Mouse (Mus musculus): ENCODE data around the gene Pitpnm3. TPM values are rescaled to one million over a fixed set of nuclear protein-coding genes. Genes with fewer than 3 reads are reported as not detected.

Pitpnm3 gene
- polyA plus RNA-seq, 1 experiment = not detected

DNA sequence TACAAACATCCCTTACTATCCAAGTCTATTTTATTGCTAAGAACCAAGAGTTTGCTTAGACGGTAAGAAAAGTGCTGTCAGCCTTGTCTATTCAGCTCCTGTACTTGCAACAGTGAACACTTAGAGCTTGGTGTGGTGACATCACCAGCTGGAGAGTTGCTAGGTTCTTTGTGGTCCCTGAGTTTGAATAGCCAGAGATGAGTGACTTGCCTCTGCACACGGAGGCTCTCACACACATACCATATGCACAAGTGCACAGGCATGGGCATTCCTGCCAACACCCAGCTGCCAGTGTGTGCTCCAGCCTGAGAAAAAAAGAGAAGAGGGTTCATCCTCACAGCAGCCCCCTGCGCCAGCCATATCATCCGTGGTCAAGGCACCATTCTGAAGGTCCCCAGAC is 12.0 kb downstream of the Pitpnm3 start:
- TF ChIP-seq GATA1 (IDR thresholded peaks at IDR 0.05; ENCODE audit: low read length) = no peak

DNA sequence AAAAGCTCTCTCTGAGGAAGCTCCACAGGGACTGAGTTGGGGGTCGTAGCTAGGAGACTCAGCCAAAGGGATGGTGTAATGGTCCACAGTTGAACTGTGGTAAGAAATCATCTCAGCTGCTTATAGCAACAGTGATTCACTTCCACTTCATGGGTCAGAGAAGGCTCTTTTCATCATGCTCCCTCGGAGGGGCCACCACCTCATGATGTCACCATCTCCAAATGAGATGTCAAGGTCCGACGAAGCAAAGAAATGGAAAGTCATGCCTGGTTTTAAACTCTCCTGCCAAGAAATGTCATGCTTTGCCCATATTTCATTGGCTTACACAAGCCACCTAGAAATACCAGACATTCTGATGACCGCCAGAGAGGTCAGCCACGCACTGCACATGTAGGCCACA is 15.2 kb downstream of the Pitpnm3 start:
- no peak for TF ChIP-seq GATA1 (IDR thresholded peaks at IDR 0.05; ENCODE audit: low read length)

DNA sequence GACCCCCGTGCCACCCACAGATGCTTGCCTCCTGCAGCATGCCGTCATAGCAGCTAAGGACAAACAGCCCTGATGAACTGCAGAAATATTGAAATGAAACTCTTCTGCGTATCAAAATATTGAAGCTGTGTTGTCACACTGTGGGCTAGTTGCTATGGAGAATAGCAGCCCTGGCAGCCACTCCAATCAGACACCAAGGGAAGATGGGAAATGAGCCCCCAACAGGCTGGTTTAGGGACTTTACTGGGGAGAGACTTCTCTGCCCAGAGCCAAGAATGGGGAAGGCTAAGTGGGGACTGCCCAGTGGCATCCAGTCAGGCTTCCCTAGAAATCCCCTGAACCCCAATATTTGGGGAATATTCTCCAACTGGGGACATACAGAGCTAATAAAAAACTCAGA is 16.9 kb downstream of the Pitpnm3 start:
- no peak for TF ChIP-seq GATA1 (IDR thresholded peaks at IDR 0.05; ENCODE audit: low read length)

DNA sequence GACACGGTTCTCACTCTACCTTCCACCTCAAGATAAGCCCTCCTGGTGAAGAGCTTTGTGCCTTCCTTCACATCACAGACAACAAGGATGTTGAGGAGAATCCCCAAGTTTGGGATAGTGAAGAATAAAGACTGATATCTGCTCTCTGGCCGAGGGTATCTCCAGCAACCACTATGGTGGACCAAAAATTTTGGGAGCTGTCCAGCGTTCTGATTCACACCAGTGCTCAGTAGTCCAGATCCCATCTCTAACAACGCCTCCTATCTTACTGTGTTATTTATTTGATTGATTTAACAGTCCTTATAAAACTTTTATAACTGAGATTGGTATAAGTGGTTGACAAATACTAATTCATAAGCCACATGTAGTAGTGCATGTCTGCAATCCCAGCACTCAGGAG is 22.3 kb downstream of the Pitpnm3 start:
- TF ChIP-seq GATA1 (IDR thresholded peaks at IDR 0.05; ENCODE audit: low read length) = no peak

DNA sequence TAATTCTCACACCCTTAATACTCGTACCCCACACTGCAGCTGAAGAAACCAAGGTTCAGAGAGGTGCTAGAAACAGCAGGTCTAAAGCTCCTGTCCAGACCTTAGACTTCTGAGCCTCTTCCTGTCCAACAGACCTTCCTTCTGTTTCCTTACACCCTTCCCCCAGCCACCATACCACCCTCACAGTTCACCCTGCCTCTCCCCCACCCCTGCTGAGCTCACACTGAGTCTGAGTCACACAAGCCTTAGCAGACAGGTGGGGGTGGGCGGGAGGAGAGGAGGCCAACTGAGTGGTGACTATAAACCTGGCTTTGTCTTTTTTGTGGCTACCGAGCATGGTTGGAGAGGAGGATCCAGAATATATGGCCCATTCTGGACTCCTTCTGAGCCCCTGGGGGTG is 24.9 kb downstream of the Pitpnm3 start:
- TF ChIP-seq GATA1 (IDR thresholded peaks at IDR 0.05; ENCODE audit: low read length) = no peak

DNA sequence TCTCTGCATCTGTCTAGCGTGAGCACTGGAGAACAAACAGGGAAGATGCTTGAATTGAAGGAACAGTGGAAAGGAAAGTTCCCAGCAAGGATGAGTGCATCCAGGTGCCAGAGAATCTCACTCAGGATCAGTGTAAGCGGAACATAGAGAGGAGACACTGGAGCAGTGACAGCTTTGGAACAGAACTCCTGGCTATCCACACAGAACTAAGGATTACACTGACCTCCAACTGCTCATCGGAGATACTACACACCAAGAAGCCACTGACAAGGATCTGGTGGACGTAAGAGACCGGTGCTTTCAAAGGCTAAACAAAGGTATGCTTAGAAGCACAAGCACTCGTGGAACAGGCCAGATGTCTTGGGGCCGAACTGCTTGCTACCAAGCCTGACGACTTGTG is 31.4 kb downstream of the Pitpnm3 start:
- TF ChIP-seq GATA1 (IDR thresholded peaks at IDR 0.05; ENCODE audit: low read length) = no peak

DNA sequence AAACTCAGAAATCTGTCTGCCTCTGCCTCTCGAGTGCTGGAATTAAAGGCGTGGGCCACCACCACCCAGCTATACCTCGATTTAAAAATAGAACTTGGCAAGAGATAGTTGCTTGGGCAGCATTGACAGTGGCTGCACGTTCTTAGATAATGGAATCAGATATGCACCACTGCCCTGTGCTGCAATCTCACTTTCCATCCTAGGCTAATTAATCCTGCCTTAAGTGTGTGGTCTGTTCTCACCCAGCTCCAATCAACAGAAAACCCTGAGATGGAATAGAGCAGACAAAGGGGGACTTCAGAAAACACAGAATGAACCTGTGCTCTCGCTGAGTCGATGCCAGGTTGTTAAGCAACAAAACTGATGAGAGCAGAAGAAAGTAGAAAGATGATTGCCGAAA is 32.0 kb downstream of the Pitpnm3 start:
- no peak for TF ChIP-seq GATA1 (IDR thresholded peaks at IDR 0.05; ENCODE audit: low read length)

DNA sequence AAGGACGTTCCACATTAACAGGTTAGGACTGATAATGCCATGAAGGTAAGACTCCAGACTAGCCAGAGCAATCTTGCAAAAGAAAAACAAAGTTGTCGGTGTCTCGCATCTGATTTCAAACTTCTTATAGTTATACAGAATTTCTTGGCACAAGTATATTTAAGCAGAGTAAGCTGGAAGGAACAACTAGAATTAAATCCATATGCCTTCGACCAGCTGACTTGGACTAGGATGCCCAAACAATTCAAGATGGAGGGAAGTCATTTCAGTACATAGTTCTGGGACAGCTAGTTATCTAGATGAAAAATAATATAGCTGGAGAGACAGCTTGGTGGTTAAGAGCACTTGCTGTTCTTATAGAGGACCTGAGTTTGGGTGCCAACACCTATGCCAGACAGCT is 34.6 kb downstream of the Pitpnm3 start:
- TF ChIP-seq GATA1 (IDR thresholded peaks at IDR 0.05; ENCODE audit: low read length) = no peak

DNA sequence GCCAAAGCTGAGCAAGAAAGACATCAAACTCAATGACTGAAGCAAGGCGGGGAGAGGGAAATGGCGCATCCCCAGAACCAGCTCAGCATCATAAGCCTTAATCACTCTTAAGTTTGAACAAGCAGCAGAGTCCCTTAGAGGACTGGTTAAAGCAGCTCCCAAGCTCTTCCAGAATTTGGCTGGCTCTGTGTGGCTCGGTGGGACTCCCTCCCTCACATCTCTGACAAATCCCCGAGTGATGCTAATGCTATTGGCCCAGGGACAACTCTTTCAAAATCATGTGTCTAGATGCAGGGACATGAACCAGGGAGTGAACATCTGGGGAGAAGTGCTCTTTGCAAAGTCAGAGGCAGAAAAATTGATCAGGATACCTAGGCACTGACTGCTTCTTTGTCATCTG is 36.4 kb downstream of the Pitpnm3 start:
- no peak for TF ChIP-seq GATA1 (IDR thresholded peaks at IDR 0.05; ENCODE audit: low read length)

DNA sequence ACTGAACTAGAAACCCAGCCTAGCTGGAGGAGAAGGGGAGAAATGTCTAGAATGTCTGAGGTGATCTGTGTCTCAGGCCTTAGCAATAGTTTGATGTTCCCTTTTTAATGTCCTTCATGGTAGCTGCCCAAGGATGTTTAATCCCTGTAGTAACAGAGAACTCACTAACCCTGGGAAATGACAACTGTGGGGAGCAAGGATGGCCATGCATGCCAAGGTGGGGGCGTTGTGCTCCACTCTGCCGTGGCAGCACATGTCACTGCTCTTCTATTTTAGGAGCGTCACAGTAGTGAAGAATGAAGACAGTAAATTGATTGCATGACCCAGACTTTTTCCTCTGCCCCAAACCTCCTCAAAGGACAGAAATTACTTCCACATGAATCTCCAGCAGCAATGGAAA is 37.6 kb downstream of the Pitpnm3 start:
- TF ChIP-seq GATA1 (IDR thresholded peaks at IDR 0.05; ENCODE audit: low read length) = no peak

DNA sequence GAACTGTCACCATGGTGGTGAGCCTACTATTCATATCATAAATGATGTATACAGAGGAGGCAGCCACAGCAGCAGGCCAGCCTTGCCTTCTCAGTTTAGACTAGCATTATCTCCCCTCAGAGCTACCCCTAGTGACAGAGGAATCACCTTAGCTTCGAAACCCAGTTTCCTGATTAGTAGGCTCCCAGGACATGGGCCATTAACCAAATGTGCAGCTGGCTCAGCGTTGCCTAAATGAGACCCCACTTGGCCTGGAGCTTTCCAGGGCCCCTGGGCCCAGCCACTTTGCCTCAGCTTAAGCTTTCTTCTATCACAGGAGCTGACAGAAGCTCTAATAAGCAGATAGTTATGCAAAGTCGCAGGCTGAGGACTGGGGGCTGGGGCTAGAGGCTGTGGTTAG is 39.6 kb downstream of the Pitpnm3 start:
- no peak for TF ChIP-seq GATA1 (IDR thresholded peaks at IDR 0.05; ENCODE audit: low read length)

DNA sequence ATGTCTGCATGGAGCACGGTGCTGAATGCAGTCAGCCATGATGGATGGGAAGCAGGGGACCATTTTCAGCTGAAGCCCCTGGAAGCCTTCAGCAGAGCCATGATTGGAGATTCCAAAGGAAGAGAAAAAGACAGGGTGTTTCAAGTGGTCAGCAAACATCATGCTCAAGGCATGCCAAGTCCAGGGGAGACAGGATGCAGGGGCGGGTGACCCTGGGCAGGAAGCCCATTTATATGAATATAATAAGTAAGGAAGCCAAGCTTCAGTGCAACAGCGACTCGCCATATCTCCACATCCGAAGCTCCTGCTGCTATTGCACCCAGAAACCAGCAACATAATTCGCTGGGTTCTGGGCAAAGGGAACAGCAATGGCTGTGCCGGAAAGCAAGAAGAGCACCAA is 41.1 kb downstream of the Pitpnm3 start:
- TF ChIP-seq GATA1 (IDR thresholded peaks at IDR 0.05; ENCODE audit: low read length) = no peak

DNA sequence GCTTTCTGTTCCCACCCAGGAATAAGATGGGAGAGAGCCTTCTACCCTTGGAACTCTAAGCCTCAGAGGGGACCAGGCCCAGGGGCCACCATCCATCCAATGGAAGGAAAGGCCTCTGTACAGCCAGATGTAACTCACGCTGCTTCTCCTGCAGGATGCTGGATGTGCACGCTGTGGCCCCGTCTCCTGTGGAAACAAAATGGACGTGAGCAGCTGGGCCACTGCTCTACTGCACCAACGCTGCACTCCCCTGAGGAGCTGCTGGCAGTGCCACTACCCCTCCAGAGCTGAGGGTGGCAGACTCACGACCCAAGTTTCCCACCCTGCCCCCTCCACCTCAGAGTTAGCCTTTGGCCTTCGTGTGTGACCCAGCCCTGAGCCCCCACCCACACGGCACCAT is 43.2 kb downstream of the Pitpnm3 start:
- no peak for TF ChIP-seq GATA1 (IDR thresholded peaks at IDR 0.05; ENCODE audit: low read length)

DNA sequence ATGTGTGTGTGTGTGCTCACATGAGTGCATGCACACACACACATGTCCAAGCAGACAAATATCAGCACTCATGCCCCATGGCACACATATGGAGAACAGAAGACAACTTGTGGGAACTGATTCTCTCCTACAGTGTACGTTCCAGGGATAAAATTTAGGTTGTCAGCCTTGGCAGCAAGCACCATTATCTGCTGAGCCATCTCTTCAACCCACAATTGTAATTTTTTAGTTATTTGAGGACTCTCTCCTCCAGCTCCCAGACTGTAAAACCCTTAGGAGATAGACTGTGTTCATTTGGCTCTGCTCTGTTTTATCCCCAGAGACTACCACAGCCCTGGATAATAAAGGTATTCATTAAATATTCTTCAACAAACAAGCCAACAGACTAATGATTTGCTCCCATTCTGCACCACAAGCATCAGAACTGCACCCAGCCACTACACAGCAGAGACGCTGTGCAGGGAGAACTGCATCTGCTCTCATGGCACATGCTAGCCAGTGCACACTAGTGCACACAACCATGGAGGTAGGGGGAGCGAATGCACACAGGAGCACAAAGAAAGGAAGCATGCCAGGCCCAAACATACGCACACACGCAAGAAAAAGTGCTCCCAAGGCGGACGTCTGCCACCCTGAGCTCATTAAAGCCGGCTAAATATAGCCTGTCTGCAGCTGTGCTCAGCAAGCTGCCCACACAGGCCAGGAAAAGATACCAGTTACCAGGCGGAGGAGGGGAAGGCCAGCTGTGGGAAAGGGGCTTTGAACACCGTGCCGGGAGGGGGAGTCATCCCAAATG is 49.1 kb downstream of the Pitpnm3 start:
- no peak for TF ChIP-seq GATA1 (IDR thresholded peaks at IDR 0.05; ENCODE audit: low read length)

DNA sequence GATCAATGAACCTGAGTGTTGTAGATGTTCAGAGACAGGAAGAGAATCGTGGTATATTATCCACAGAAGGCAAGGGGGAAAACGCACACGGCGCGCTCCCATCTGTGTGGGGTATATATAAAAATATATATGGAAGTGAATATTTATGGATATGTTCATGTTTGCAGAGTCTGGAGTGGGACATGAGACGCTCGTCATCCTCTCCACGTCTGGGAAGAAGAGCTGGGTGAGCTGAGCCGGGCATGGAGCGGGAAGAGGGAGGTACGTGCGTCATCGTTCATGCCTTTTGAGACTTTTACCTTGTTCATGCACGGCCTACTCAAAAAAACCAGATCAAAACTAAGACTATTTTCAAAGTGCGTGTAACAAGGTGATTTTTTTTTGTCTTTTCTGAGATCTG is 51.2 kb downstream of the Pitpnm3 start:
- no peak for TF ChIP-seq GATA1 (IDR thresholded peaks at IDR 0.05; ENCODE audit: low read length)

DNA sequence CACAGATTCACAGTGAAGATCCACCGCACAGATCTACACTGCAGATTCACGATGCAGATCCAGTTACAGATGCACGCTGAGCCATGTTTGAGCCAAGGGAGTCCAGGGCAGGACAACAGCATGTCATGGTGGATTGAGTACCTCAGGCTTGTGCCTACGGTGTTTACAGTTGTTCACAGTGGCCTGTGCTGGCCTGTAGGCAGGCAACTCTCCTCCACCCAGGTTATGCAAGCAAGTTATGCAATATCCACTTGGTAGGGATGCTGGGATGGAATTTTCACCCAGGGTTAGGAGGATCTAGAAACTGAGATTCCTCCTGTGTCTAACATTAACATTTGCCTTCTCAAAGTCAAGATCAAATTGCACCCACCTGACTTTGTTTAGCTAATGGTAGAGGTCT is 53.0 kb downstream of the Pitpnm3 start:
- TF ChIP-seq GATA1 (IDR thresholded peaks at IDR 0.05; ENCODE audit: low read length) = no peak

DNA sequence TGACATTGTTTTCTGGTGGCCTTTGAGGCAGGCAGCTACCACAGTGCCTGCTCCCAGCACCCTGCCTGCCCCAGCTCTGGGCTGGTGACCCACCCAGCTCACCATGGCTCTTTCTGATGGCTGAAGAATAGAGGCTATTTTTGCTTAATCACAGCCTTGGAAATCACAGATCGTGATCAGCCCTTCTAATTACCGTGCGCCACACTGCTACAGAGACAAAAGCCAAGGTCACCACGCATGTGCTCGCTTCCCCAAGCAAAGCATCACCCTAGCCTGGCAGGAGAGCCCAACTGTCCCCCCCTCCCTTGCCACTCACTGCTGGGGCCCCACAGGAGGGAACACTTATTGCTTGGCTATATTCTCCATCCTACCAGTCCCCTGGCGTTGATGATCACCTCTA is 55.1 kb downstream of the Pitpnm3 start:
- no peak for TF ChIP-seq GATA1 (IDR thresholded peaks at IDR 0.05; ENCODE audit: low read length)

DNA sequence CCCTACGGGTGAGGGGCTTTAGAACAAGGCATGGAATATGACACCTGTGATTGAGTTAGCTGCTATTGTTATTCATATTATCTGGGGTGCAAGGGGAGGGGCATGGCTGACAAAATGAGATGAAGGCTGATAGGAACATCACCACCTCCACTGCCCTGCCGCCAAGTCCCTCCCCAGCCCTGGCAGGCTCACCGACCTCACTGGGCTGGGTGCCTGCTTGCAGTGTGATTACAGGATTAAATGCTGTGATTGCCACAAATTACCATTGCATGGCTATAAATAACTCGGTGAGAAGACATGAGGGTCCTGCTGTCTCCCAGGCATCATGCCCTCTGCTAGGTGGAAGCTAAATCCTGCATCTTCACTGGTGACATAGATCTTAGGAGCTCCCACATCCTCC is 56.9 kb downstream of the Pitpnm3 start:
- no peak for TF ChIP-seq GATA1 (IDR thresholded peaks at IDR 0.05; ENCODE audit: low read length)

Data from G1E-ER4 (cell line).